Mouse (Mus musculus) liver, embryonic 14.5 days (tissue): ENCODE data around the gene Hspa4l. TPM values are rescaled to one million over a fixed set of nuclear protein-coding genes. Genes with fewer than 3 reads are reported as not detected.
A peak's percentile ranks its signal among the peaks of the same experiment; 100 is the strongest.

Experiments
- ATAC-seq: fragments of 200-750 bp; cut with Nextera tagmentation; 2 replicates; pipeline ENCODE4 v1.8.0; 2017; ENCODE audit warnings: moderate number of reproducible peaks, mild to moderate bottlenecking, moderate library complexity; ENCODE audit not compliant: insufficient read depth
- DNase-seq, 3 experiments: peaks; one replicate each; pipeline ENCODE4 v3.0.0-alpha.2; 2012 to 2013; ENCODE audit warnings: low read depth in 3 of 3, low spot score in 3 of 3
- H3K27ac ChIP-seq: fragments of 300-500 bp; sonication (generic); 2 replicates; pipeline ENCODE4 v1.5.1; 2014; ENCODE audit warnings: moderate library complexity, mild to moderate bottlenecking, control low read depth, inconsistent platforms
- H3K27me3 ChIP-seq: fragments of 300-500 bp; sonication (generic); 2 replicates; pipeline ENCODE4 v1.6.1; 2014; ENCODE audit warnings: mild to moderate bottlenecking, low read length, moderate library complexity; ENCODE audit not compliant: control insufficient read depth, insufficient read depth
- H3K36me3 ChIP-seq: fragments of 300-500 bp; sonication (generic); replicated peaks from 2 replicates; pipeline ENCODE4 v1.6.1; 2014; ENCODE audit warnings: low read depth; ENCODE audit not compliant: control insufficient read depth, insufficient read depth
- H3K4me1 ChIP-seq, 2 experiments: fragments of 200-500 bp in 1 of 2; fragments of 300-500 bp in 1 of 2; sonication (generic) in 1 of 2; replicated peaks; 2 replicates each; pipeline ENCODE4 v1.6.1; 2012 to 2014; ENCODE audit warnings: antibody characterized with exemption in 1 of 2, inconsistent platforms in 1 of 2, low read length in 1 of 2; ENCODE audit not compliant: control insufficient read depth in 2 of 2, insufficient read depth in 2 of 2
- H3K4me2 ChIP-seq: fragments of 300-500 bp; sonication (generic); 2 replicates; pipeline ENCODE4 v1.6.1; 2014; ENCODE audit warnings: low read depth, mild to moderate bottlenecking, control low read depth, moderate library complexity
- H3K4me3 ChIP-seq, 2 experiments: fragments of 200-500 bp in 1 of 2; fragments of 300-500 bp in 1 of 2; sonication (generic) in 1 of 2; 2 replicates each; pipeline ENCODE4 v1.5.1; 2012 to 2014; ENCODE audit warnings: low read depth in 2 of 2, low read length in 2 of 2, mild to moderate bottlenecking in 2 of 2, control low read depth in 1 of 2, inconsistent platforms in 1 of 2, moderate library complexity in 1 of 2; ENCODE audit not compliant: insufficient read depth in 1 of 2
- H3K9ac ChIP-seq: fragments of 300-500 bp; sonication (generic); replicated peaks from 2 replicates; pipeline ENCODE4 v1.6.1; 2014; ENCODE audit warnings: mild to moderate bottlenecking, control low read depth, moderate library complexity
- H3K9me3 ChIP-seq: fragments of 300-500 bp; sonication (generic); 2 replicates; pipeline ENCODE4 v1.6.1; 2016; ENCODE audit warnings: low read length, mixed read lengths; ENCODE audit not compliant: control insufficient read depth
- CTCF ChIP-seq: IDR thresholded peaks from 2 replicates; pipeline ENCODE4 v1.5.1; 2016; ENCODE audit warnings: antibody characterized with exemption, low read depth, control low read depth
- EP300 ChIP-seq: IDR thresholded peaks from 2 replicates; pipeline ENCODE4 v1.6.1; 2016; ENCODE audit warnings: antibody characterized with exemption, low read depth
- WGBS: fragments of 180-500 bp; shearing (Covaris S2); extraction: QIAGEN DNeasy Blood & Tissue Kit; methylation state at CpG from one replicate; pipeline ENCODE4 v1.1.7; 2014; ENCODE audit not compliant: insufficient replicate concordance; 5-methylcytosine and 5-hydroxymethylcytosine counted together
- polyA plus RNA-seq, 2 experiments: library from polyadenylated mRNA; depleted of rRNA in 1 of 2; stranded (reverse) in 1 of 2; unstranded in 1 of 2; fragments of >200 nt; fragmentation: Nextera tagmentation in 1 of 2; extraction: Ambion mirVana in 1 of 2; gene quantifications; 2 replicates each; pipeline versions ENCODE4 v1.2.1 to v1.2.3; 2012 to 2014

Hspa4l gene
- polyA plus RNA-seq, 2 experiments: 4.3 to 15.7 TPM

DNA sequence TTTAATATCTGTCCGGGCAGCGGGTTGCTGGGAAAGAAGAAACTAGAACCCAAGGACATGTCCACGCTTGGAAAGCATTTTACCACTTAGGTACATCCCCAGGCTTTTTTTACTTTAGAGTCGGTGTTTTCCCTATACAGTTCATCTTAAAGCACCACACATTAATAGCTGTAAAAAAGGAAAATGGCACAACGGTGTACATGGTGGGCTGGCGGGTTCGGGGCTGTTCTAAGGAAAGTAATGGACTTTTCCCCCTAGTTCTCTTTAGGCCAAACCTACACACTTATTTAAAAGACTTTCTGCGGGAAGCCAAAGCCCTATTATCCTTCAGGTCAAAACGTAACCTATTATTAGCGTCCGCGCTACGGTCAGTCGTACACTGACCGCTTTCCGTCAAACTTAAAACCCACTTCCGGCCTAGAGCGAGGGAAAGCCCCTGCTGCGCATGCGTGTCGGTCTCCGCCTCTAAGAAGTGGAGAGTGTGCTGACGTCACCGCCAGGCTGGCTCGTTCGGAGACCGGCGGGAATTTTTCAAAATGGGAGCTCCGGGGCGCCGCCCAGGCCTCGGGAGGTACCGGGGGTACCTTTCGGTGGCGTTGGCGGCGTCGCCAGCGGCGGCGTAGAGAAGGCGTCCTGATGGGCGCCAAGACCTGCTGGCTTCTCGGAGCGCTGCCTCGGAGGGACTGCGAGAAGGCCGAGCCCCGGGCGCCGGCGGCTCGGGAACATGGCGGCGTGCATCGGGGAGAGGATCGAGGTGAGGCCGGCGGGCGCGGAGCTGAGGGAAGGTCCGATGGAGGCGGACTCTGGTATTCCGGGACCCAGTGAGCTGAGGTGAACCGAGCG is 55.5 kb downstream of the Hspa4l start, which contains the start of gene Plk4:
Gene Plk4, plus strand, starts transcription at position 490 of the 843 bp plus-strand sequence.
- Histone ChIP-seq H3K4me3 (peak within 1 kb of the TSS; percentile 86 to 91), H3K27ac (peak within 1 kb of the TSS; percentile 70), H3K27me3 (no peaks in the 10 kb centered on the region), H3K9me3 (no peaks in the 10 kb centered on the region), H3K36me3 (peaks cover 15% of the 10 kb centered on the region), H3K4me1 (peaks cover 7 to 15% of the 10 kb centered on the region in 2 experiments), H3K9ac (peak within 1 kb of the TSS; percentile 86), H3K4me2 (peak within 1 kb of the TSS; percentile 82)
- 1% methylated on average over 66 of the region's 66 CpGs for WGBS
- DNase-seq (peak; percentile 94 to 95 (median 94)), ATAC-seq (peak; percentile 87)
- TF ChIP-seq CTCF (0 out of 2 replicates have a peak, but pooled peaks have one; percentile 4), EP300 (no peak)

- ATAC-seq (peak; percentile 82), DNase-seq (peak; percentile 45 to 55 (median 45))
- H3K4me1 ChIP-seq: peaks cover 7 to 15% of the 10 kb centered on the region in 2 experiments
- H3K4me2 ChIP-seq: peak overlapping the region; percentile 82
- peaks cover 22% of the 10 kb centered on the region for H3K36me3 ChIP-seq
- H3K9ac ChIP-seq: peak overlapping the region; percentile 86
- no peaks in the 10 kb centered on the region for H3K27me3 ChIP-seq
- no peaks in the 10 kb centered on the region for H3K9me3 ChIP-seq
- peak overlapping the region; percentile 58 for H3K27ac ChIP-seq
- under 1% methylated on average over 30 of the region's 37 CpGs for WGBS
- TF ChIP-seq EP300 (no peak), CTCF (no peak)
- H3K4me3 ChIP-seq: peak overlapping the region; percentile 86 to 91
These were observed 56.1 kb downstream of the Hspa4l start for GRCm38 (mm10) chr3:40800373-40800823.

DNA sequence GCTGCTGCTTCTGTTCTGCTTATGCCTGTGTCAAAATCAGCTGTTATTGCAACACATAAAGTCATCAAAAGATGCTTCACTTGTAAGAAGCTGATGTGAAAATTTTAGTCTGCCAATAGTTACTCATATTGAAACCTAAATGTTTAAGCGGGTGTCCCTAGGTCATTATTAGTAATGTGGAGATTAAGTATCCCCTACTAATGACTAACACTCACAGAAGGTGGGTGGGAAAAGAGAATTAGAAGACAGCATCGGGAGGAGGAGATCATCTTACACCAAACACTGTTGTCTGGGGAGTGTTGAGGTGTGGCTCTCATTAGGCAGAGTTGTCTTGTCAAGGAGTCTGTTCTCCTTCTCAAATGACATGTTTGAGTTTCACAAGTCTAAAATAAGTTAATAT is 62.6 kb downstream of the Hspa4l start:
- no peak for DNase-seq
- H3K36me3 ChIP-seq: peaks cover 59% of the 10 kb centered on the region

DNA sequence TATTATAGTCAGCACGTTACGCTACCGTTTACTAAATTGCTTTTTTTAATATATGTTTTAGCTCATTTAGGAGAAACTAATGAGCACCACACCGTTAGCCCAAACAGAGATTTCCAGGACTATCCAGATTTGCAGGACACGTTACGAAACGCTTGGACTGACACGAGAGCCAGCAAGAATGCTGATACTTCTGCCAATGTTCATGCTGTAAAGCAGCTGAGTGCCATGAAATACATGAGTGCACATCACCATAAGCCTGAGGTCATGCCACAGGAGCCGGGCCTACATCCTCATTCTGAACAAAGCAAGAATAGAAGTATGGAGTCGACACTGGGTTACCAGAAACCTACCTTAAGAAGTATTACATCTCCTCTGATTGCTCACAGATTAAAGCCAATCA is 64.4 kb downstream of the Hspa4l start:
- TF ChIP-seq CTCF (no peak), EP300 (no peak)
- H3K9ac ChIP-seq: no peak overlapping the region
- no peak overlapping the region for H3K4me2 ChIP-seq
- H3K4me3 ChIP-seq: no peak overlapping the region
- H3K27ac ChIP-seq: no peak overlapping the region
- peaks cover 64% of the 10 kb centered on the region for H3K36me3 ChIP-seq
- 90% methylated on average over 10 of the region's 10 CpGs for WGBS
- no peaks in the 10 kb centered on the region for H3K4me1 ChIP-seq
- H3K27me3 ChIP-seq: no peaks in the 10 kb centered on the region
- ATAC-seq (no peak), DNase-seq (no peak)
- H3K9me3 ChIP-seq: no peaks in the 10 kb centered on the region

More for the DNA sequence above, 62.6 kb downstream of the Hspa4l start:
- Histone ChIP-seq H3K4me2 (no peak overlapping the region), H3K4me1 (peaks cover 2 to 4% of the 10 kb centered on the region in 2 experiments; a peak in 2 of 4 replicates), H3K4me3 (no peak overlapping the region), H3K27me3 (no peaks in the 10 kb centered on the region), H3K9ac (no peak overlapping the region), H3K27ac (no peak overlapping the region), H3K9me3 (no peaks in the 10 kb centered on the region)
- ATAC-seq: no peak
- WGBS: 68% methylated on average over 2 of the region's 2 CpGs
- no peak for TF ChIP-seq EP300
- TF ChIP-seq CTCF: no peak

GRCm38 (mm10) chr3:40809894-40810293 is 65.6 kb downstream of the Hspa4l start:
- Histone ChIP-seq H3K9me3 (no peaks in the 10 kb centered on the region), H3K4me2 (no peak overlapping the region), H3K36me3 (peaks cover 73% of the 10 kb centered on the region), H3K9ac (no peak overlapping the region), H3K27ac (no peak overlapping the region), H3K4me1 (no peaks in the 10 kb centered on the region), H3K4me3 (no peak overlapping the region), H3K27me3 (no peaks in the 10 kb centered on the region)
- TF ChIP-seq EP300: no peak
- TF ChIP-seq CTCF: no peak
- ATAC-seq: no peak
- WGBS: 73% methylated on average over 2 of the region's 2 CpGs
- no peak for DNase-seq
